Mouse (Mus musculus) layer of hippocampus, postnatal 14 days (tissue): ENCODE measurements around the gene Slc18a2. TPM values are rescaled to one million over a fixed set of nuclear protein-coding genes. Genes with fewer than 3 reads are reported as not detected.

Experiments used
- DNase-seq, 2 experiments: peaks; one replicate each; pipeline ENCODE4 v3.0.0; 2021 to 2022; ENCODE audit warnings: low spot score in 2 of 2, mixed read lengths in 1 of 2
- long read RNA-seq, 2 experiments: library from polyadenylated mRNA; stranded (forward); transcript quantifications; one replicate each; pipeline ENCODE4 v2.0.0; 2021
- total RNA-seq, 2 experiments: library from RNA; stranded (reverse); gene quantifications; 2 replicates each; pipeline ENCODE4 v1.2.3; 2021

Gene Slc18a2
- 1 to 10 TPM; 4.1 to 4.7 TPM for total RNA-seq
- long read RNA-seq, experiment 1, partial matches to known transcripts: 1 of 19 reads
- long read RNA-seq, experiment 1, other reads (novel, unspliced or antisense): 14 of 19 reads
- long read RNA-seq, experiment 2, partial matches to known transcripts: 2 of 37 reads
- long read RNA-seq, experiment 2, other reads (novel, unspliced or antisense): 31 of 37 reads

GRCm38 (mm10) chr19:59260718-59261442, at the start of gene Slc18a2:
Gene Slc18a2 (plus strand): TSS chr19:59260896.
- DNase-seq: no peak

- no peak for DNase-seq
Observed at GRCm38 (mm10) chr19:59216891-59217290, 43.8 kb upstream of the Slc18a2 start.

GRCm38 (mm10) chr19:59218991-59219390, 41.7 kb upstream of the Slc18a2 start, which contains the start of gene Kcnk18:
Gene Kcnk18 (plus strand): TSS chr19:59219214.
- DNase-seq: no peak

- no peak for DNase-seq
Observed at GRCm38 (mm10) chr19:59221131-59221530, 39.6 kb upstream of the Slc18a2 start.

- DNase-seq: no peak
Observed at GRCm38 (mm10) chr19:59228376-59228775, 32.3 kb upstream of the Slc18a2 start.

GRCm38 (mm10) chr19:59232786-59233185, 27.9 kb upstream of the Slc18a2 start:
- no peak for DNase-seq

- DNase-seq: no peak
Observed at GRCm38 (mm10) chr19:59235001-59235400, 25.7 kb upstream of the Slc18a2 start.

- no peak for DNase-seq
Observed at GRCm38 (mm10) chr19:59236046-59236445, 24.6 kb upstream of the Slc18a2 start.

GRCm38 (mm10) chr19:59238630-59239029, 22.1 kb upstream of the Slc18a2 start:
- DNase-seq: no peak

- DNase-seq: peak; percentile 84 to 87
Observed at GRCm38 (mm10) chr19:59239124-59239817, 21.4 kb upstream of the Slc18a2 start.

- no peak for DNase-seq
Observed at GRCm38 (mm10) chr19:59241987-59242386, 18.7 kb upstream of the Slc18a2 start.

- no peak for DNase-seq
Observed at GRCm38 (mm10) chr19:59243057-59243456, 17.6 kb upstream of the Slc18a2 start.

GRCm38 (mm10) chr19:59248144-59248543, 12.6 kb upstream of the Slc18a2 start:
- no peak for DNase-seq

- peak in 1 of 2 experiments; percentile 17 for DNase-seq
Observed at GRCm38 (mm10) chr19:59248553-59249286, 12.0 kb upstream of the Slc18a2 start.

- DNase-seq: no peak
Observed at GRCm38 (mm10) chr19:59252651-59253050, 8.0 kb upstream of the Slc18a2 start.

- DNase-seq: no peak
Observed at GRCm38 (mm10) chr19:59259633-59260032, 1.1 kb upstream of the Slc18a2 start.

GRCm38 (mm10) chr19:59261604-59262003, 908 bp downstream of the Slc18a2 start:
- DNase-seq: no peak

GRCm38 (mm10) chr19:59263171-59263570, 2.5 kb downstream of the Slc18a2 start:
- peak in 1 of 2 experiments; percentile 36 for DNase-seq

GRCm38 (mm10) chr19:59264838-59265532, 4.3 kb downstream of the Slc18a2 start:
- DNase-seq: no peak

- DNase-seq: peak in 1 of 2 experiments; percentile 13
Observed at GRCm38 (mm10) chr19:59265907-59266306, 5.2 kb downstream of the Slc18a2 start.
